Mouse (Mus musculus) heart, adult 2 months (tissue): ENCODE results near the gene Rgs9. TPM values are rescaled to one million over a fixed set of nuclear protein-coding genes. Genes with fewer than 3 reads are reported as not detected.

Experiments
- DNase-seq, 2 experiments: peaks; one replicate each; pipeline ENCODE4 v3.0.0; 2021
- H3K27ac ChIP-seq: fragments of 200-600 bp; 2 replicates; pipeline ENCODE4 v1.8.1; 2022
- H3K27me3 ChIP-seq: fragments of 200-500 bp; 2 replicates; pipeline ENCODE4 v1.6.1; 2012; ENCODE audit warnings: mild to moderate bottlenecking, low read length, inconsistent platforms, mixed read lengths; ENCODE audit not compliant: control insufficient read depth, insufficient read depth
- H3K36me3 ChIP-seq: fragments of 200-500 bp; 2 replicates; pipeline ENCODE4 v1.6.1; 2012; ENCODE audit warnings: low read length, inconsistent platforms; ENCODE audit not compliant: control insufficient read depth, insufficient read depth
- H3K4me1 ChIP-seq: fragments of 200-500 bp; 2 replicates; pipeline ENCODE4 v1.6.1; 2011; ENCODE audit warnings: low read length; ENCODE audit not compliant: control insufficient read depth, insufficient read depth
- H3K4me3 ChIP-seq: fragments of 200-600 bp; 2 replicates; pipeline ENCODE4 v1.8.1; 2022
- H3K79me2 ChIP-seq: fragments of 200-500 bp; replicated peaks from 2 replicates; pipeline ENCODE4 v1.6.1; 2012; ENCODE audit warnings: mild to moderate bottlenecking, inconsistent platforms, low read length, moderate library complexity, mixed read lengths; ENCODE audit not compliant: control insufficient read depth, insufficient read depth
- H3K9ac ChIP-seq: fragments of 200-500 bp; 2 replicates; pipeline ENCODE4 v1.6.1; 2012; ENCODE audit warnings: low read depth, mild to moderate bottlenecking, control low read depth, inconsistent platforms, low read length, mixed read lengths
- CTCF ChIP-seq: fragments of 200-600 bp; IDR thresholded peaks from 2 replicates; pipeline ENCODE4 v1.8.1; 2022; ENCODE audit warnings: antibody characterized with exemption, mild to moderate bottlenecking, moderate library complexity
- EP300 ChIP-seq: fragments of 200-500 bp; IDR thresholded peaks from 2 replicates; pipeline ENCODE4 v1.6.1; 2011; ENCODE audit warnings: low read depth, low read length, control low read depth; ENCODE audit not compliant: insufficient read depth
- POLR2A ChIP-seq: fragments of 200-500 bp; IDR thresholded peaks from 2 replicates; pipeline ENCODE4 v1.6.1; 2011; ENCODE audit warnings: mild to moderate bottlenecking, low read depth, low read length, control low read depth; ENCODE audit not compliant: insufficient read depth
- WGBS: fragments of 180-500 bp; shearing (Covaris S2); methylation state at CpG from one replicate; pipeline ENCODE4 v1.1.7; 2018; 5-methylcytosine and 5-hydroxymethylcytosine counted together
- intact Hi-C: fragments of 180-260 bp; cut with DNase I; formaldehyde crosslinking; loops from one replicate; pipeline ENCODE4 v1.15.1; 2025
- polyA plus RNA-seq: library from polyadenylated mRNA; depleted of rRNA; stranded (reverse); fragments of >200 nt; gene quantifications from 2 replicates; pipeline ENCODE4 v1.2.3, GENCODE M21; 2012
- total RNA-seq, 2 experiments: library from RNA; stranded (reverse); gene quantifications; 2 replicates each; pipeline ENCODE4 v1.2.3; 2021

Gene Rgs9
- total and polyA plus RNA-seq, 3 experiments, result 0.09 to 0.21 TPM; not detected in 1

DNA sequence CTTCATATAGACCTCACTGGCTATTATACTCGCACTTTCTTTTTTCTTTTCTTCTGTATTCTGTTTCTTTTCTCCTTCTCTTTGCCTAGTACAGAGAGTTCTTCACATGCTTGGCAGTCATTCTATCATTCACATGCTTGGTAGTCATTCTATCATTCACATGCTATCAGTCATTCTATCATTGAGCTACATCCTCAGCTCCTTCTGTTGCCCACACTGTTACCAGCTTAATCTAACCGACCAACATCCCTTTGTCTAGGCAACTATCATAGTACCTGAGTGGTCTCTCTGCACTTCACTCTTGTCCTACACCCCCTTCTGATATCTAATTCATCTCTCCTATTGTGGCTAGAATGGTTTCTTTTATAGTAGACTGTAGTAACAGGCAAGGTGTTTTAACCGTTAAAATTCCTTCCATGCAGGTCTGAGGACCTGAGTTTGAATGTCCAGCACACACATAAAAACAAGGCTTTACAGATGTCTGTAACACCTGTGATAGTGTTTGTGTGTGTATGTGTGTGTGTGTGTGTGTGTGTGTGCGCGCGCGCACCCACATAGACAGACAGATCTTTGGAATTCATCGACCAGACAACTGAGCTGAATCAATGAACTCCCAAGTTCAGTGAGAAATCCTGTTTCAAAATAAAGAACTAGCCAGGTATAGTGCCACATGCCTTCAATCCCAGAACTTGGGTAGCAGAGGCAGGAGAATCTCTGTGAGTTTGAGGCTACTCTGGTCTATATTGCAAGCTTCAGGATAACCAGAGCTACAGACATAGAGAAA, 41.4 kb upstream of the Rgs9 start:
- intact Hi-C loops, result no loop called here
- Histone ChIP-seq H3K36me3 (no peaks in the 10 kb centered on the region), H3K27me3 (no peaks in the 10 kb centered on the region), H3K27ac (no peak overlapping the region), H3K9ac (no peak overlapping the region), H3K4me3 (no peak overlapping the region), H3K79me2 (no peaks in the 10 kb centered on the region), H3K4me1 (peaks cover 5% of the 10 kb centered on the region)
- 95% methylated on average over 8 of the region's 8 CpGs for WGBS
- no peak for DNase-seq
- no peak for TF ChIP-seq POLR2A
- TF ChIP-seq EP300, result no peak
- no peak for TF ChIP-seq CTCF

DNA sequence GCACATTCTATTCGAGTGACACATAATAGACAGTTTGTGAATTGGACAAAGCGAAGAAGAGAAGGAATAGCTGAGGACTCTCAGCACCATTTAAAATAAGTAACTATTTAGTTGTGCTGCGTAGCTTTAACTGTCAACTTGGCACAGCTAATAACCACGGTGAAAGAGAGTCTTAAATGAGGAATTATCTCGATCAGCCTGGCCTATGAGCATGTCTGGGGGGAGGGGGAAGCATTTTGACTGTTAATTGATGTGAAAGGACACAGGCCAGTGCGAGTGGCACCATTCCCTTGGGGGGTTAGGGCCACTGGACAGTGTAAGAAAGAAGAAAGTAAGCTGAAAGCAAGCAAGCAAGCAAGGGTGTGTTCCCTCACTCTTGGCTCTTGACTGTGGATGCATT, 38.0 kb upstream of the Rgs9 start:
- no peak for DNase-seq
- Histone ChIP-seq H3K79me2 (no peaks in the 10 kb centered on the region), H3K9ac (no peak overlapping the region), H3K36me3 (no peaks in the 10 kb centered on the region), H3K4me1 (peaks cover 3% of the 10 kb centered on the region; the same call in 1 of the 2 replicates), H3K27ac (no peak overlapping the region), H3K4me3 (no peak overlapping the region), H3K27me3 (no peaks in the 10 kb centered on the region)
- WGBS, result 51% methylated on average over 6 of the region's 6 CpGs
- TF ChIP-seq CTCF, result no peak
- no peak for TF ChIP-seq POLR2A
- TF ChIP-seq EP300, result no peak
- intact Hi-C loops, result no loop called here

DNA sequence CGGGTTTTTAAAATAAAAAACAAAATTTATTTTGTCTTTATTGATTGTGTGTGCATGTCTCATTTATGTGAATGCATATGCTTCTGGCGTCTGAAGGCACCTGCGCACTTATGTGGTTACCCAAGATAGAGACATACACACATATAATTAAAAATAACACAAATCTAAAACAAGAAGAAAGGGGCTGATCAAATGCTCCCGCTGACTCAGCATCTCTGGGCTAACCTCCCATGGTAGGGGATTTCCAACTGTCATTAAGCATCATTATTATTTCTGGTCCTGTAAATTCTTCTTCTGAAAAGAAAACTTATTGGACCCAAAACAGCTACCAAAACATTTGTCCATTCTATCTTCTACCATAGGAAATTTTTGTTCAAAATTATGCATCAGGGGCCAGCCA, 36.8 kb upstream of the Rgs9 start:
- Histone ChIP-seq H3K4me1 (peaks cover 3% of the 10 kb centered on the region; the same call in 1 of the 2 replicates), H3K27me3 (no peaks in the 10 kb centered on the region), H3K9ac (no peak overlapping the region), H3K4me3 (no peak overlapping the region), H3K27ac (no peak overlapping the region), H3K79me2 (no peaks in the 10 kb centered on the region), H3K36me3 (no peaks in the 10 kb centered on the region)
- TF ChIP-seq EP300, result no peak
- no peak for TF ChIP-seq POLR2A
- TF ChIP-seq CTCF, result no peak
- DNase-seq, result no peak
- 93% methylated on average over 4 of the region's 4 CpGs for WGBS
- intact Hi-C loops, result loop anchor here (5.0 kb wide), 2 partner anchors 253 to 528 kb away; no protein-coding TSS in a partner anchor

DNA sequence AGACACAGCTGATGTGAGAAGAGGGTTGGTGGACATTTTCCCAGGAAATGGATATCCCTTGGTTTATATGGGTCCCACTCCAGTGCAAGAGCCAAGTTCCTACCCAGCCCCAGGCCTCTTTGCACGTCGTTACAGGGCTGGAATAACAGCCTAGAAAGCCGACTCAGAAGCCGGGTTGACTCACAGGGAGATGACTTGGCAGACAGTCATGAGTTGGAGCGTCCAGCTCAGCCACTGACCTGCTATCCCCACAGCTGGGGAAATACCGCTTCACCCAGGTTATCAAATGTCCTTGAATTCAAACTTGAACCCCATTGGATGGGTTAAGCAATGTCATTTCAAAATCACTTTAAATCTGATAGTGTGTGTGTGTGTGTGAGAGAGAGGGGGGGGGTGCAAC, 34.8 kb upstream of the Rgs9 start:
- Histone ChIP-seq H3K4me3 (no peak overlapping the region), H3K27me3 (no peaks in the 10 kb centered on the region), H3K4me1 (peaks cover 5% of the 10 kb centered on the region), H3K27ac (no peak overlapping the region), H3K79me2 (no peaks in the 10 kb centered on the region), H3K36me3 (no peaks in the 10 kb centered on the region), H3K9ac (no peak overlapping the region)
- intact Hi-C loops, result loop anchor here (5.0 kb wide), 2 partner anchors 255 to 530 kb away; no protein-coding TSS in a partner anchor
- WGBS, result 40% methylated on average over 6 of the region's 6 CpGs
- no peak for DNase-seq
- TF ChIP-seq POLR2A (no peak), EP300 (no peak), CTCF (no peak)

DNA sequence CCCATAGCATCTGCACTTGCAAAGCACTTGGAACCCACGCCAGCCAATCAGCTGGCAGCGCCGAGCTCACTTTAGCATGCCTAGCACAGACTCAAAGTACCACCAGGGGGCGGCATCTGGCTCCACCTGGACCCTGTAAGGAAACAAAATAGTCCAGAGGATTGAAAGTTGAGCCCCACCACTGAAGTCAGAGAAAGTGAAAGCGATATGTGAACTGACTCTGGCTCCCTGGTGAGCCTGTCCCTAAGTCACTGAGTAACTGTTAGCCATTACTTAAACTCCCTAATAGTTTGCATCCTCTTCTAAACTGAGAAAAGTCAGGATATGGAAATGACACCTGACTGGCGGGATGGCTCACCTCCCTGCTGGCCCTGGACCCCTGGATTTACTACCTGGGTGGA, 33.5 kb upstream of the Rgs9 start:
- peak overlapping the region; percentile 42 for H3K4me3 ChIP-seq
- no peaks in the 10 kb centered on the region for H3K27me3 ChIP-seq
- no peaks in the 10 kb centered on the region for H3K79me2 ChIP-seq
- H3K27ac ChIP-seq, result peak overlapping the region; percentile 24
- peak; percentile 91 to 92 for DNase-seq
- 7% methylated on average over 6 of the region's 6 CpGs for WGBS
- peak overlapping the region; percentile 52 for H3K9ac ChIP-seq
- H3K4me1 ChIP-seq, result peaks cover 5% of the 10 kb centered on the region
- intact Hi-C loops, result loop anchor here (1.0 to 5.0 kb wide), 4 partner anchors 94 to 531 kb away; partner anchors contain the start of gene Amz2
- no peaks in the 10 kb centered on the region for H3K36me3 ChIP-seq
- peak; percentile 79; the same call in 1 of the 2 replicates for TF ChIP-seq EP300
- TF ChIP-seq POLR2A, result no peak
- TF ChIP-seq CTCF, result peak; percentile 93
